Mouse (Mus musculus) adrenal gland (tissue): ENCODE measurements around the gene Casp1.

ENCODE experiments used
- intact Hi-C: fragments of 180-260 bp; cut with DNase I; formaldehyde crosslinking; loops from one replicate; pipeline ENCODE4 v1.15.1; 2025
- long read RNA-seq, 2 experiments: library from polyadenylated mRNA; unstranded; transcript quantifications; one replicate each; pipeline ENCODE4 v2.0.0; 2020; ENCODE audit warnings: borderline replicate concordance in 1 of 2; ENCODE audit not compliant: insufficient replicate concordance in 1 of 2

The Casp1 gene
- long read RNA-seq, experiment 1, partial matches to known transcripts, result 0 of 2 reads
- long read RNA-seq, experiment 1, other reads (novel, unspliced or antisense), result 1 of 2 reads
- long read RNA-seq, experiment 2, partial matches to known transcripts, result 0 of 3 reads
- long read RNA-seq, experiment 2, other reads (novel, unspliced or antisense), result 3 of 3 reads

- intact Hi-C loops, result no loop called here
These were observed at the start of gene Casp1 for GRCm38 (mm10) chr9:5298329-5299131. Casp1 (plus strand) TSS chr9:5298517.

- intact Hi-C loops, result no loop called here
These were observed 34.3 kb upstream of the Casp1 start for GRCm38 (mm10) chr9:5263951-5264475.

- intact Hi-C loops, result no loop called here
These were observed 28.0 kb upstream of the Casp1 start for GRCm38 (mm10) chr9:5270274-5270673.

- intact Hi-C loops, result no loop called here
These were observed 27.4 kb upstream of the Casp1 start for GRCm38 (mm10) chr9:5270884-5271283.

- intact Hi-C loops, result no loop called here
These were observed 26.9 kb upstream of the Casp1 start for GRCm38 (mm10) chr9:5271334-5271845.

GRCm38 (mm10) chr9:5286071-5286470 is 12.2 kb upstream of the Casp1 start:
- intact Hi-C loops, result no loop called here

GRCm38 (mm10) chr9:5286597-5286996 is 11.7 kb upstream of the Casp1 start:
- intact Hi-C loops, result no loop called here

GRCm38 (mm10) chr9:5296354-5297237 is 1.7 kb upstream of the Casp1 start:
- intact Hi-C loops, result no loop called here

GRCm38 (mm10) chr9:5299132-5299381 is 740 bp downstream of the Casp1 start:
- intact Hi-C loops, result no loop called here

GRCm38 (mm10) chr9:5308561-5308960 is 10.2 kb downstream of the Casp1 start, which contains the start of gene Casp4:
Casp4 (plus strand) TSS chr9:5308828.
- intact Hi-C loops, result no loop called here

GRCm38 (mm10) chr9:5310112-5310511 is 11.8 kb downstream of the Casp1 start:
- intact Hi-C loops, result no loop called here

- intact Hi-C loops, result no loop called here
These were observed 13.1 kb downstream of the Casp1 start for GRCm38 (mm10) chr9:5311435-5311834.

GRCm38 (mm10) chr9:5328204-5328603 is 29.9 kb downstream of the Casp1 start:
- intact Hi-C loops, result no loop called here

- intact Hi-C loops, result no loop called here
These were observed 34.1 kb downstream of the Casp1 start for GRCm38 (mm10) chr9:5332441-5332840.

GRCm38 (mm10) chr9:5333422-5333821 is 35.1 kb downstream of the Casp1 start:
- intact Hi-C loops, result no loop called here

GRCm38 (mm10) chr9:5343092-5343491 is 44.8 kb downstream of the Casp1 start:
- intact Hi-C loops, result no loop called here

GRCm38 (mm10) chr9:5344090-5344489 is 45.8 kb downstream of the Casp1 start:
- intact Hi-C loops, result no loop called here

GRCm38 (mm10) chr9:5345291-5345898 is 47.1 kb downstream of the Casp1 start, which contains the start of gene Casp12:
Casp12 (plus strand) TSS chr9:5345430.
- intact Hi-C loops, result no loop called here

- intact Hi-C loops, result no loop called here
These were observed 49.1 kb downstream of the Casp1 start for GRCm38 (mm10) chr9:5347381-5347780.

GRCm38 (mm10) chr9:5353673-5354072 is 55.4 kb downstream of the Casp1 start:
- intact Hi-C loops, result no loop called here

GRCm38 (mm10) chr9:5356801-5357200 is 58.5 kb downstream of the Casp1 start:
- intact Hi-C loops, result no loop called here
